In the genomic region with DNA sequence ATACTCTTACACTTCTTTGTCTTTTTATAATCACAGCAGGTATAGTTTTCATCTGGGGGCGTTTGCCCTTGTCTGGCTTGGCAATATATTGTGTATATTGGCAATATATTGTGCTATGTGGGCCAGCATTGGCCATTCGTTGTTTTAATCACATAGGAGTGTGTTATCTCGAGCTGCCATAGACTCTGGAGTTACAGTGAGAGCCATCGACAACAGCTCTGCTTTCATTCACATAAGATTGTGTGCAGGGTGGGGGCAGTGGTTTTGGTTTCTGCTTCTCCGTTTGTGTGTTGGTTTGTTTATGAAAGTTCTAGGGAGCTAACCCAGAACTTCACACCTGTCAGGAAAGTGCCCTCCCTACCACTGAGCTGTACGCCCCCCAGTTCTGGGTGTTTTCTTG, we compare ENCODE assay signal across 12 mouse cellular contexts. TPM values are rescaled to one million over a fixed set of nuclear protein-coding genes. Genes with fewer than 3 reads are reported as not detected.
DNase-seq lines count a peak whose midpoint lies in the region; ATAC-seq and TF ChIP-seq lines count a peak whose summit lies in the region.
"Had no signal": no experiment of that assay in that cellular context is flagged by ENCODE, and none has a peak within 500 bp of the region (broad histone marks: within the 10 kb centered on the region; RNA-seq: fewer than 3 reads in every experiment).

No protein-coding gene starts in this region.

- TF ChIP-seq EP300 in stomach, postnatal 0 days (optimal IDR thresholded peaks at IDR 0.05), result no peak

- intact Hi-C loops in left cerebral cortex, postnatal 36 days (cut with DNase I), result no loop called here

- no peak for ATAC-seq in erythroblast, adult 5-6 weeks (replicated peaks; ENCODE audit: low FRiP score, poor library complexity, severe bottlenecking)
- ATAC-seq in kidney, embryonic 14.5 days (ENCODE audit: low FRiP score, low TSS enrichment), result 0 out of 2 replicates have a peak, but pooled peaks have one; percentile 4
- no peak for ATAC-seq in stomach, postnatal 0 days (ENCODE audit: low FRiP score, low TSS enrichment)
- ATAC-seq: forebrain, embryonic 14.5 days had no signal

- WGBS in kidney, embryonic 14.5 days, result 80% methylated on average over 6 of the region's 6 CpGs
- 35% methylated on average over 6 of the region's 6 CpGs for WGBS in thymus, adult 2 months
- WGBS in stomach, postnatal 0 days, result 55% methylated on average over 6 of the region's 6 CpGs

- no peaks in the 10 kb centered on the region for H3K36me3 ChIP-seq in erythroblast, embryonic 14.5 days (ENCODE audit: control insufficient read depth)
- H3K36me3 ChIP-seq in kidney, embryonic 14.5 days (ENCODE audit: control insufficient read depth, insufficient read depth, low read length), result peaks cover 63% of the 10 kb centered on the region
- H3K36me3 ChIP-seq in thymus, adult 2 months (ENCODE audit: control insufficient read depth, insufficient read depth, low read length), result no peaks in the 10 kb centered on the region
- 0 out of 2 replicates have a peak, but pooled peaks cover 10% of the 10 kb centered on the region for H3K36me3 ChIP-seq in stomach, postnatal 0 days (ENCODE audit: control insufficient read depth, insufficient read depth, low read length)
- H3K36me3 ChIP-seq: neural tube, embryonic 15.5 days had no signal

- H3K27ac ChIP-seq in kidney, embryonic 14.5 days (ENCODE audit: low read depth, low read length), result peak overlapping the region; percentile 71; the same call in 1 of the 2 replicates
- H3K27ac ChIP-seq in thymus, adult 2 months (ENCODE audit: control insufficient read depth, insufficient read depth, low read length), result peak overlapping the region; percentile 92
- H3K27ac ChIP-seq in stomach, postnatal 0 days (replicated peaks), result peak overlapping the region; percentile 89
- H3K27ac ChIP-seq: neural tube, embryonic 15.5 days had no signal

- no peak overlapping the region for H3K4me2 ChIP-seq in kidney, embryonic 14.5 days (replicated peaks; ENCODE audit: low read depth, low read length)
- H3K4me2 ChIP-seq in stomach, postnatal 0 days (replicated peaks; ENCODE audit: low read depth), result no peak overlapping the region
- H3K4me2 ChIP-seq: neural tube, embryonic 15.5 days had no signal

- TF ChIP-seq POLR2A in thymus, adult 2 months (IDR thresholded peaks at IDR 0.05; ENCODE audit: control insufficient read depth, extremely low read depth, insufficient read depth, low read length, poor library complexity), result no peak

- H3K27me3 ChIP-seq in erythroblast, embryonic 14.5 days (ENCODE audit: control insufficient read depth), result no peaks in the 10 kb centered on the region
- H3K27me3 ChIP-seq in kidney, embryonic 14.5 days (ENCODE audit: control insufficient read depth, insufficient read depth, low read length), result no peaks in the 10 kb centered on the region
- no peaks in the 10 kb centered on the region for H3K27me3 ChIP-seq in thymus, adult 2 months (ENCODE audit: control insufficient read depth, insufficient read depth, low read length)
- H3K27me3 ChIP-seq in stomach, postnatal 0 days (ENCODE audit: control insufficient read depth, insufficient read depth, low read length), result no peaks in the 10 kb centered on the region
- H3K27me3 ChIP-seq: neural tube, embryonic 15.5 days had no signal

- peak overlapping the region; percentile 42 for H3K4me3 ChIP-seq in erythroblast, embryonic 14.5 days (replicated peaks)
- H3K4me3 ChIP-seq in kidney, embryonic 14.5 days (ENCODE audit: low read length), result no peak overlapping the region
- peak overlapping the region; percentile 21; the same call in 1 of the 2 replicates for H3K4me3 ChIP-seq in thymus, adult 2 months (ENCODE audit: control insufficient read depth, insufficient read depth, low read length)
- no peak overlapping the region for H3K4me3 ChIP-seq in stomach, postnatal 0 days (ENCODE audit: low read depth, low read length)
- H3K4me3 ChIP-seq: neural tube, embryonic 15.5 days had no signal

- no peak for DNase-seq in kidney, adult 18-20 months
- no peak for DNase-seq in thymus, adult 2 months
- DNase-seq in thymus, postnatal 4 days, result no peak
- DNase-seq in stomach, postnatal 0 days (ENCODE audit: low spot score), result no peak
- DNase-seq in left cerebral cortex, postnatal 36 days (ENCODE audit: low spot score in 2 of 2), result no peak
- DNase-seq: left cerebral cortex, postnatal 4 days; midbrain, embryonic 14.5 days had no signal

- H3K9ac ChIP-seq in kidney, embryonic 14.5 days (ENCODE audit: low read depth, low read length), result no peak overlapping the region
- no peak overlapping the region for H3K9ac ChIP-seq in stomach, postnatal 0 days (ENCODE audit: low read length)
- H3K9ac ChIP-seq: neural tube, embryonic 15.5 days had no signal

- no peaks in the 10 kb centered on the region for H3K9me3 ChIP-seq in erythroblast, embryonic 14.5 days (ENCODE audit: control insufficient read depth, low read length)
- H3K9me3 ChIP-seq in kidney, embryonic 14.5 days (ENCODE audit: control insufficient read depth, low read length), result no peaks in the 10 kb centered on the region
- H3K9me3 ChIP-seq in stomach, postnatal 0 days (ENCODE audit: control insufficient read depth, low read length), result no peaks in the 10 kb centered on the region
- H3K9me3 ChIP-seq: neural tube, embryonic 15.5 days had no signal

- no peak for TF ChIP-seq CTCF in thymus, adult 2 months (IDR thresholded peaks at IDR 0.05; ENCODE audit: borderline replicate concordance, control insufficient read depth, extremely low read depth, insufficient read depth, low read length, poor library complexity)
- no peak for TF ChIP-seq CTCF in stomach, postnatal 0 days (IDR thresholded peaks at IDR 0.05; ENCODE audit: low read depth)

- H3K4me1 ChIP-seq in erythroblast, embryonic 14.5 days (ENCODE audit: control insufficient read depth), result peaks cover 54% of the 10 kb centered on the region
- 0 out of 2 replicates have a peak, but pooled peaks cover 4% of the 10 kb centered on the region for H3K4me1 ChIP-seq in kidney, embryonic 14.5 days (ENCODE audit: control insufficient read depth, insufficient read depth, low read length)
- H3K4me1 ChIP-seq in thymus, adult 2 months (replicated peaks; ENCODE audit: control insufficient read depth, insufficient read depth, low read length), result peaks cover 30% of the 10 kb centered on the region
- peaks cover 9% of the 10 kb centered on the region for H3K4me1 ChIP-seq in stomach, postnatal 0 days (replicated peaks; ENCODE audit: control insufficient read depth, insufficient read depth)

RNA-seq across cellular contexts. Expression of gene Smyd2, which starts 55.5 kb away (rescaled TPM):
- polyA plus RNA-seq in erythroblast, embryonic 14.5 days (2012), result 0.21 and 0.27 TPM in 2 replicates
- 12.1 and 19.4 TPM in 2 replicates for total RNA-seq in erythroblast, adult 5-6 weeks (2015; ENCODE audit: low replicate concordance)
- 6.6 and 17.6 TPM in 2 replicates for total RNA-seq in erythroblast, adult 5-6 weeks (2017; ENCODE audit: low replicate concordance)
- polyA plus RNA-seq in kidney, embryonic 14.5 days (2014; fragmentation: Nextera tagmentation; extraction: Ambion mirVana), result 85.6 and 93.3 TPM in 2 replicates
- 33.2 and 36.5 TPM in 2 replicates for polyA plus RNA-seq in thymus, adult 2 months (2012; rRNA removed)
- polyA plus RNA-seq in stomach, postnatal 0 days (2015; fragmentation: Nextera tagmentation; extraction: Ambion mirVana), result 59.0 and 61.7 TPM in 2 replicates
- 100 to 1,000 TPM in 1 of 2 experiments, 10 to 100 TPM in 1; 95.7 to 112 TPM for total RNA-seq in left cerebral cortex, postnatal 36 days (2021)

Comparison
In these comparisons a context has a peak if more than half of its experiments do, and no peak if none do; other contexts are left out.
1. H3K4me3 ChIP-seq: peak in erythroblast, embryonic 14.5 days (single experiment) and thymus, adult 2 months (single experiment); none in kidney, embryonic 14.5 days (single experiment) and stomach, postnatal 0 days (single experiment).
2. RNA of gene Smyd2, which starts 55.5 kb away (polyA plus RNA-seq): 85.6 to 93.3 TPM in kidney, embryonic 14.5 days, 59.0 to 61.7 TPM in stomach, postnatal 0 days and 33.2 to 36.5 TPM in thymus, adult 2 months; 0.21 to 0.27 TPM in erythroblast, embryonic 14.5 days; every median in the first group is over 10 times any median in the second.
3. Peak in every context shown above with its lines, with median percentiles within 50 percentile points of each other: H3K27ac ChIP-seq.